Mouse (Mus musculus) intestine, embryonic 15.5 days (tissue): ENCODE results near the gene Capza1. TPM values are rescaled to one million over a fixed set of nuclear protein-coding genes. Genes with fewer than 3 reads are reported as not detected.

ENCODE experiments used
- ATAC-seq: fragments of 200-750 bp; cut with Nextera tagmentation; 2 replicates; pipeline ENCODE4 v1.8.0; 2017; ENCODE audit warnings: moderate TSS enrichment, moderate library complexity
- H3K27ac ChIP-seq: fragments of 300-500 bp; sonication (generic); 2 replicates; pipeline ENCODE4 v1.5.1; 2015; ENCODE audit warnings: mild to moderate bottlenecking, inconsistent platforms
- H3K27me3 ChIP-seq: fragments of 300-500 bp; sonication (generic); replicated peaks from 2 replicates; pipeline ENCODE4 v1.6.1; 2015; ENCODE audit warnings: inconsistent platforms
- H3K36me3 ChIP-seq: fragments of 300-500 bp; sonication (generic); 2 replicates; pipeline ENCODE4 v1.6.1; 2015; ENCODE audit warnings: inconsistent platforms
- H3K4me1 ChIP-seq: fragments of 300-500 bp; sonication (generic); replicated peaks from 2 replicates; pipeline ENCODE4 v1.6.1; 2015; ENCODE audit warnings: inconsistent platforms
- H3K4me2 ChIP-seq: fragments of 300-500 bp; sonication (generic); replicated peaks from 2 replicates; pipeline ENCODE4 v1.6.1; 2015; ENCODE audit warnings: mild to moderate bottlenecking, inconsistent platforms
- H3K4me3 ChIP-seq: fragments of 300-500 bp; sonication (generic); replicated peaks from 2 replicates; pipeline ENCODE4 v1.5.1; 2015; ENCODE audit warnings: inconsistent platforms
- H3K9ac ChIP-seq: fragments of 300-500 bp; sonication (generic); 2 replicates; pipeline ENCODE4 v1.6.1; 2015; ENCODE audit warnings: inconsistent platforms
- H3K9me3 ChIP-seq: fragments of 300-500 bp; sonication (generic); 2 replicates; pipeline ENCODE4 v1.6.1; 2016; ENCODE audit warnings: inconsistent platforms
- WGBS: fragments of 180-500 bp; shearing (Covaris S2); methylation state at CpG from one replicate; pipeline ENCODE4 v1.1.7; 2015; 5-methylcytosine and 5-hydroxymethylcytosine counted together
- polyA plus RNA-seq: library from polyadenylated mRNA; unstranded; fragments of >200 nt; fragmentation: Nextera tagmentation; extraction: Ambion mirVana; gene quantifications from 2 replicates; pipeline ENCODE4 v1.2.1, GENCODE M21; 2015

The Capza1 gene
- polyA plus RNA-seq, 1 experiment from 2014 or later = 196 TPM

- Histone ChIP-seq H3K4me3 (no peak overlapping the region), H3K9me3 (no peaks in the 10 kb centered on the region), H3K9ac (peak overlapping the region; percentile 32; the same call in 1 of the 2 replicates), H3K36me3 (peaks cover 20% of the 10 kb centered on the region), H3K27ac (peak overlapping the region; percentile 92), H3K27me3 (no peaks in the 10 kb centered on the region), H3K4me1 (peaks cover 72% of the 10 kb centered on the region), H3K4me2 (peak overlapping the region; percentile 47)
- peak; percentile 85 for ATAC-seq
- WGBS = 33% methylated on average over 20 of the region's 20 CpGs
Observed at GRCm38 (mm10) chr3:104793871-104794828, 70.2 kb downstream of the Capza1 start.

DNA sequence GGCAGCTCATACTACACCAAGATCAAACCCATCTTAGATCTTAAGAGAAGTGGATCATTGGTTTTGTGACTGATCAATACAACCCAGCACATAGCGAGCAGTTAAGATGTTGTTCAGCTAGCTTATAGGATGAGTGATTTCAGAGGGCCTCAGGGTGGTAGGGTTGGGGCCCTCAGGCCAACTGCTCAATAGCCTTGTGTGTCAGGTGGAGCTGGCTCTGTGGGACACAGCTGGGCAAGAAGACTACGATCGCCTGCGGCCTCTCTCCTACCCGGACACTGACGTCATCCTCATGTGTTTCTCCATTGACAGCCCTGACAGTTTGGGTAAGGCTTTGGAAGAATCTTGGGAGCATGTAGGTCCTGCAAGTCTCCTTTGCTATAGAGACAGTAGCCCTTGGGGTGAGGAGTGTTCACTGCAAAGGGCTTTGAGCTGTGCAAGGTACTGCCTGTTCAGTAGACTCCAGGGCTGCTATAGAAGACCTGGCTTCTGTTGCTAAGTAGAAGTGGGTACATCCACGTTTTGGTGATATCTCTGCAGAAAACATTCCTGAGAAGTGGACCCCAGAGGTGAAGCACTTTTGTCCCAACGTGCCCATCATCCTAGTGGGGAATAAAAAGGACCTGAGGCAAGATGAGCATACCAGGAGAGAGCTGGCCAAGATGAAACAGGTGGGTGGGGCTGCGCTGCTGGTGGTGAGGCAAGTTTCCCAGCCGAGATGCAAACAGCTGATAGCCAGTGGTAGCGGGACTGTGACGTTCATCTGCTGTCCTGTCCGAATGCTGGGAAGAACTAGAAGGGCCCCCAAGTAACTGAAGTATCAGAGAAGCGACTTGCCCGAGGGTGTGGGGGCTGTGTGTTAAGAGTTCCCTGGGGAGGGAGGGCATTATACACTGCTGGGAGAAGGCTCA, 71.7 kb downstream of the Capza1 start:
- ATAC-seq = no peak

DNA sequence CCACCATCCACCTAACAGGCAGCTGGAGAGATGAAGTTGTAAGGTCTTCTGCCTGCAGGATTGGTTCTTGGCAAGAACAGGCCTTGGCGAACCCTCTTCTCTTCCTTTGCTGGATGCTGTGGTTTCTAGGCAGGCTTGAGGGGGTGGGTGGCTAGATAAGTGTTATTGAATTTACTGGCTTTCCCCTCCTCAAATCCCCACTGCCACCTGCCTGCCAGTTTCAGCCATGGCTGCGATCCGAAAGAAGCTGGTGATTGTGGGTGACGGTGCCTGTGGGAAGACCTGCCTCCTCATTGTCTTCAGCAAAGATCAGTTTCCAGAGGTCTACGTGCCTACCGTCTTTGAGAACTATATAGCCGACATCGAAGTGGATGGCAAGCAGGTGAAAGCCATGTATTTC, 72.6 kb downstream of the Capza1 start:
- H3K4me2 ChIP-seq = peak overlapping the region; percentile 80; the same call in 1 of the 2 replicates
- peaks cover 15% of the 10 kb centered on the region; the same call in 1 of the 2 replicates for H3K36me3 ChIP-seq
- H3K9ac ChIP-seq = no peak overlapping the region
- WGBS = 88% methylated on average over 8 of the region's 8 CpGs
- no peaks in the 10 kb centered on the region for H3K9me3 ChIP-seq
- H3K27ac ChIP-seq = no peak overlapping the region
- no peak for ATAC-seq
- peaks cover 74% of the 10 kb centered on the region for H3K4me1 ChIP-seq
- H3K27me3 ChIP-seq = no peaks in the 10 kb centered on the region
- H3K4me3 ChIP-seq = no peak overlapping the region

More for the DNA sequence above, 71.7 kb downstream of the Capza1 start:
- Histone ChIP-seq H3K27me3 (no peaks in the 10 kb centered on the region), H3K36me3 (peaks cover 15% of the 10 kb centered on the region; the same call in 1 of the 2 replicates), H3K4me2 (peak overlapping the region; percentile 34), H3K4me1 (peaks cover 80% of the 10 kb centered on the region), H3K9me3 (no peaks in the 10 kb centered on the region), H3K27ac (peak overlapping the region; percentile 28; the same call in 1 of the 2 replicates), H3K9ac (no peak overlapping the region), H3K4me3 (no peak overlapping the region)
- WGBS = 53% methylated on average over 15 of the region's 15 CpGs

GRCm38 (mm10) chr3:104791017-104791416, 73.3 kb downstream of the Capza1 start:
- Histone ChIP-seq H3K36me3 (peaks cover 15% of the 10 kb centered on the region; the same call in 1 of the 2 replicates), H3K9ac (peak overlapping the region; percentile 80), H3K4me2 (peak overlapping the region; percentile 80), H3K9me3 (no peaks in the 10 kb centered on the region), H3K27me3 (no peaks in the 10 kb centered on the region), H3K27ac (peak overlapping the region; percentile 90), H3K4me1 (peaks cover 71% of the 10 kb centered on the region), H3K4me3 (peak overlapping the region; percentile 68)
- ATAC-seq = no peak
- 26% methylated on average over 4 of the region's 4 CpGs for WGBS

GRCm38 (mm10) chr3:104790401-104790937, 73.8 kb downstream of the Capza1 start:
- no peaks in the 10 kb centered on the region for H3K9me3 ChIP-seq
- H3K27me3 ChIP-seq = no peaks in the 10 kb centered on the region
- H3K4me1 ChIP-seq = peaks cover 65% of the 10 kb centered on the region
- peak overlapping the region; percentile 90 for H3K27ac ChIP-seq
- H3K4me2 ChIP-seq = peak overlapping the region; percentile 80
- 15% methylated on average over 6 of the region's 6 CpGs for WGBS
- peaks cover 13% of the 10 kb centered on the region; the same call in 1 of the 2 replicates for H3K36me3 ChIP-seq
- peak overlapping the region; percentile 80 for H3K9ac ChIP-seq
- H3K4me3 ChIP-seq = peak overlapping the region; percentile 68
- ATAC-seq = no peak

GRCm38 (mm10) chr3:104789822-104790221, 74.5 kb downstream of the Capza1 start:
- no peaks in the 10 kb centered on the region for H3K9me3 ChIP-seq
- peaks cover 59% of the 10 kb centered on the region for H3K4me1 ChIP-seq

DNA sequence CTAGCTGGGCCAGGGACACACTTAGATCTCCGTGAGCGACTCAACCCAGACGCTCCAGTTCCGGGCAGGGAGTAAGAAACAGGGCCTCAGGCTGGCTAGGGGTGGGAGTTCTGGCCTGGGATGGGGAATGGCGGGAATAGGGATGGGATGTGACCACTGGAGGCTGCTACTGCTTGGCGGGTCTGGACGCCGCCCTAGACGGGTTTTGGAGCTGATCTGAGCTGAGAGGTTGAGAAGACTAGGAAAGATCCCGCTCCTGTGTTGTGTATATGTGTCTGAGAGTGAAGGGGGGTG, 75.0 kb downstream of the Capza1 start:
- Histone ChIP-seq H3K27ac (peak overlapping the region; percentile 90), H3K9ac (peak overlapping the region; percentile 80), H3K4me1 (peaks cover 53% of the 10 kb centered on the region), H3K4me2 (peak overlapping the region; percentile 80), H3K27me3 (no peaks in the 10 kb centered on the region), H3K4me3 (peak overlapping the region; percentile 68), H3K36me3 (peaks cover 10% of the 10 kb centered on the region; the same call in 1 of the 2 replicates), H3K9me3 (no peaks in the 10 kb centered on the region)
- peak; percentile 19 for ATAC-seq
- WGBS = 2% methylated on average over 10 of the region's 10 CpGs

More at GRCm38 (mm10) chr3:104789822-104790221, 74.5 kb downstream of the Capza1 start:
- 30% methylated on average over 13 of the region's 13 CpGs for WGBS
- H3K27ac ChIP-seq = peak overlapping the region; percentile 90
- H3K9ac ChIP-seq = peak overlapping the region; percentile 80
- H3K27me3 ChIP-seq = no peaks in the 10 kb centered on the region
- H3K4me3 ChIP-seq = peak overlapping the region; percentile 68
- no peak for ATAC-seq
- H3K4me2 ChIP-seq = peak overlapping the region; percentile 80
- H3K36me3 ChIP-seq = peaks cover 10% of the 10 kb centered on the region; the same call in 1 of the 2 replicates

GRCm38 (mm10) chr3:104788561-104789311, 75.6 kb downstream of the Capza1 start:
- Histone ChIP-seq H3K9me3 (no peaks in the 10 kb centered on the region), H3K4me3 (peak overlapping the region; percentile 68), H3K27ac (peak overlapping the region; percentile 90), H3K36me3 (peaks cover 10% of the 10 kb centered on the region; the same call in 1 of the 2 replicates), H3K4me2 (peak overlapping the region; percentile 80), H3K4me1 (peaks cover 48% of the 10 kb centered on the region), H3K27me3 (peaks cover 2% of the 10 kb centered on the region; the same call in 1 of the 2 replicates), H3K9ac (peak overlapping the region; percentile 80)
- under 1% methylated on average over 47 of the region's 52 CpGs for WGBS
- ATAC-seq = peak; percentile 91

DNA sequence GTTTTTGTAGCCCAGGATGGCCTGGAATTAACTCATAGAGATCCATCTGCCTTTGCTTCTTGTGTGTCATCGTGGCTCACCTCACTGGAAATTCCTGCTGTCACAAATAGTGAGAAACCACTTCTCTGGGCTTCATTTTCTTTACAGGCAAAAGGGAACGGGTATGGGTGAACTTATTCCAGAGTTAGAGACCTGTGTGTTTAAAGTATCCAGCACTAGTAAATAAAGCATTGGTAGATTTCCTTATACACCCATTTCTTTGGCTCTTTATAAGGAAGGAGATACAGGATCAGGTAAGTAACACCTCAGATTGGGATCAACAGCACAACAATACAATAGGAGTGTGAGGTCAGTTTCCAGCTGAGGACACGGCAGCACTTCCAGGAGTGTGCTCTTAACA, 76.2 kb downstream of the Capza1 start, which contains the start of gene Rhoc:
TSS of gene Rhoc (plus strand) at position 301 of the 400 bp plus-strand sequence.
- 34% methylated on average over 3 of the region's 3 CpGs for WGBS
- ATAC-seq = no peak; the same call in 1 of the 2 replicates
- Histone ChIP-seq H3K27ac (peak within 1 kb of the TSS; percentile 90), H3K9ac (peak within 1 kb of the TSS; percentile 80), H3K4me1 (peaks cover 41% of the 10 kb centered on the region), H3K9me3 (no peaks in the 10 kb centered on the region), H3K36me3 (peaks cover 7% of the 10 kb centered on the region; the same call in 1 of the 2 replicates), H3K4me2 (peak within 1 kb of the TSS; percentile 80), H3K27me3 (peaks cover 9% of the 10 kb centered on the region; the same call in 1 of the 2 replicates), H3K4me3 (peak within 1 kb of the TSS; percentile 68)

- H3K4me3 ChIP-seq = no peak overlapping the region
- H3K27me3 ChIP-seq = peaks cover 31% of the 10 kb centered on the region
- no peaks in the 10 kb centered on the region for H3K36me3 ChIP-seq
- ATAC-seq = no peak
- H3K27ac ChIP-seq = no peak overlapping the region
- WGBS = 91% methylated on average over 6 of the region's 6 CpGs
- no peak overlapping the region for H3K9ac ChIP-seq
- no peaks in the 10 kb centered on the region for H3K9me3 ChIP-seq
- H3K4me1 ChIP-seq = peaks cover 34% of the 10 kb centered on the region
- H3K4me2 ChIP-seq = no peak overlapping the region
Observed at GRCm38 (mm10) chr3:104785284-104785683, 79.0 kb downstream of the Capza1 start.

GRCm38 (mm10) chr3:104783971-104784500, 80.3 kb downstream of the Capza1 start:
- Histone ChIP-seq H3K27ac (no peak overlapping the region), H3K4me2 (no peak overlapping the region; the same call in 1 of the 2 replicates), H3K9ac (no peak overlapping the region), H3K4me3 (no peak overlapping the region), H3K4me1 (peaks cover 28% of the 10 kb centered on the region), H3K27me3 (peaks cover 38% of the 10 kb centered on the region), H3K9me3 (no peaks in the 10 kb centered on the region), H3K36me3 (no peaks in the 10 kb centered on the region)
- ATAC-seq = no peak
- WGBS = 42% methylated on average over 14 of the region's 14 CpGs
